Mouse (Mus musculus): ENCODE data around the gene Mrpl48.

Gene Mrpl48

GRCm38 (mm10) chr7:100608130-100608741 lies at the start of gene Mrpl48:
TSS of gene Mrpl48 (minus strand) at chr7:100608301.
- DNase-seq (ENCODE audit: low read depth, low spot score) = peak; percentile 19

- DNase-seq (ENCODE audit: low read depth, low spot score) = no peak
Measured at GRCm38 (mm10) chr7:100656739-100657138, 48.6 kb upstream of the Mrpl48 start.

GRCm38 (mm10) chr7:100654441-100654840 lies 46.3 kb upstream of the Mrpl48 start:
- DNase-seq (ENCODE audit: low read depth, low spot score) = no peak

DNA sequence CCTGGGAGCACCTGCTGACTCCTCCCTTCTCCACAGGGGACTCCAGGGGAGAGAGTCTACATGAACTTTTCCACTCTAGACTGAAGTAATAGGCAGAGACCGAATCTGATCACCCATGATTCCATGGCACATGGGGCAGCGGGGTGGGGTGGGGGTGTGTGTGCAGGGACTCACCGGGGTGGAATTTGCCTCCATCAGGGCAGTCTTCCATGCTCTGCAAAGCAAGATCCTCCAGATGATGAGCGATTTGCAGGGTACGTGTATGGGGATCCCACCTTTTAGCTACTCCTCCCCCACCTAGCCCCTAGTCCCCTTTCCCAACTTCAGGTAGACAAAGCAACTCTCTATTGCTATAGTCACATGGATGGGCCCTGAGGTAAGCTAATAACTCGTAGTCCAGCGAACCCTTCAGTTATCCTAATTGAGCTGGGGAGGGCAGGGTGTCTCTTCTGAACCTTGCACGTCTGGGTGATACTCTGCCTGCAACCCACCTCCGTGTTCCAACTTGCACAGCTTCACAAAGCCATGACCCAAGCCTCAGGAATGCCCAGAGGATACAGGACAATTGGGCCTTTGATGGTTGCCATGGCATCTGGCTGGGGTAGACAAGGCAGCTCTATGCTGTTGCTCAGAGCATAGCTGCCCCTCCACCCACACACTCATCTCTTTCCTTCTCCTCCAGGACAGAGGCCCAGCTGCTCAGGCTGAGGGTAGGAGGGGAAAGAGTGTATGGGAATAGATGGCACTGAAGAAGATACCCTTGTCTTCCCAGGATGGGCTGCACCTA lies 45.6 kb upstream of the Mrpl48 start:
- DNase-seq (ENCODE audit: low read depth, low spot score) = peak; percentile 30

- no peak for DNase-seq (ENCODE audit: low read depth, low spot score)
Measured at GRCm38 (mm10) chr7:100651011-100651410, 42.9 kb upstream of the Mrpl48 start.

GRCm38 (mm10) chr7:100650421-100650820 lies 42.3 kb upstream of the Mrpl48 start:
- no peak for DNase-seq (ENCODE audit: low read depth, low spot score)

DNA sequence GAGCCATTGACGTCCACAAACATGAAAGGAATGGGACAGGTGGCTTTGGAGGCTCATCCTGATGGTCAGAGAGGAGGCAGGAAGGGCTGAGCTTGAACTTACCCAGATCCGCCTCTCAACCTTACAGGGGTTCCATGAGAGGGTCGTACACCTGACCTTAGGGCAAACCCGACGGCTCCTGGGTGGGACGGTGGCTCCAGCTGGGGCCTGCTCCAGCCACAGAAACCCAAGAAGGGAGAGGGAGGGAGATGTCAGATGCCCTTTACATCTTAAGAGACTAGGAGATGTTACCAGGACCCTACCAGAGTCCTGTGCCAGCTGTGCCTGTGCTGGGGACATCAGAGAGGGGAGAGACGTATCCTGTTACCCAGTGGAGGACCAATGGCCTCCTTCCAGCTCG lies 41.7 kb upstream of the Mrpl48 start:
- no peak for DNase-seq (ENCODE audit: low read depth, low spot score)

DNA sequence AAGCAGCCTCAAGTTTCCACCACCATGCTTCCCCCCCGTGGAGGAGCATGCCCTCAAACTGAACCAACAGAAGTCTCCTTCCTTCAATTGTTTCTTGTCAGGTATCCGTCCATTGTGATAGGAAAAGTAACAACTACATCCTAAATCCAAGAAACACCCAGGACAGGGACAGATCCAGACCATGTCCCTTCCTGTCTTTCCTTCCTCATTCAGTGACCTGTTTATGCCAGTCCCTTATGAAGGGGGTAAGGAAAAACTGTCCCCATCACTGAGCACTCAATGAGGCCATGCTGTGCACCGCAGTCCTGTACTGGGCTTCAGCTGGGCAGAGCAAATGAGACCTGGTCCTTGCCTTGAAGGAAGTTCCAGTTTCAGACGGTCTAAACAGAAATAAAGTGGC lies 41.0 kb upstream of the Mrpl48 start:
- DNase-seq (ENCODE audit: low read depth, low spot score) = no peak

GRCm38 (mm10) chr7:100645147-100645546 lies 37.0 kb upstream of the Mrpl48 start:
- DNase-seq (ENCODE audit: low read depth, low spot score) = peak; percentile 41

DNA sequence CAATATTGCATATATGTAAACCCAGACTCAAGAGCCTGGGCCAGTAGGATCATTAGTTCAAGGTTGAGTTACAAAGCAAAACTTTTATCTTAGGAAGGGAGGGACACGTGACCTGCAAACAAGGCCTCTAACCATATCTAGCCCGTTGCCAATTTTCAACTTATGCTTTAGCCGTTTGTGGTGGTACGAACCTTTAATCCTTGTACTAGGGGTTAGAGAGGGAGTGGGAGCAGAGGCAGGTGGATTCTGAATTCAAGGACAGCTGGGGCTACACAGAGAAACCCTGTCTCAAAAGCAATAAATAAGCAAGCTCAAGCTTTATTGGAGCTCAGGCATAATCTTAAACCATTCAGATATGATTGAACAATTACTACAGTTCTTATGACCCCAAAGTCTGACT lies 34.3 kb upstream of the Mrpl48 start:
- DNase-seq (ENCODE audit: low read depth, low spot score) = no peak

DNA sequence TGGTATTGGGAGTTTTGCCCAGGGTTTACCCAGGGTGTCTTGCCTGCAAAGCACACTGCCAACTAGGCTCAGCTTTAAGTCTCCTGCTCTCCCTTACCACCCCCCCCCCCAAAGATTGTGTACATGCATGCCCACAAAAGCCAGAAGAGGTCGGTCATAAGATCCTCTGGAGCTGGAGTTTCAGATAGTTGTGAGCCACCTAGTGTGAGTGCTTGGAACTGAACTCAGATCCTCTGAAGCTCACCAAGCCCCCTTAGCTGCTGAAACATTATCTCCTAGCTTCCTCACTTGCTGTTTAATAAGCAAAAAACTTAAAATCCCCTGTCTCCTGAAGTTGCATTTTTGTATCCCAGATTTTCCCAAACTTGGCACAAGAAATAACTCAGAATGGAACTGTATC lies 29.6 kb upstream of the Mrpl48 start:
- DNase-seq (ENCODE audit: low read depth, low spot score) = peak; percentile 11

GRCm38 (mm10) chr7:100624538-100624937 lies 16.4 kb upstream of the Mrpl48 start:
- no peak for DNase-seq (ENCODE audit: low read depth, low spot score)

DNA sequence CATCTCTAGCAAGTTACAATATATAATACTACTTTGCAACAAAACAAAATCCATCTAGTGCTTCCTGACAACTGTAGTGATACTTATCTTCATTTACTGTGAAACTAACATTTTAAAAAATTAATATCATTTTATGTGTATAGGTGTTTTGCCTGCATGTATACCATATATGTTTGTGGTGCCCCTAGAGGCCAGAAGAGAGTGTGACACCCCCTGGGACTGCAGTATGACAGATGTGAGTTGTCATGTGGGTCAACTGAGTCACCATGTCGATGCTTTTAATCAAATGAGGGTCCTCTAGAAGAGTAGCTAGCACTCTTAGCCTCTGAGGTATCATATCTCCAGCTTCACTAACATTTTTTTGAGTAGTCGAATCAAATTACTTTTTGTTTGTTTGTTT lies 14.2 kb upstream of the Mrpl48 start:
- no peak for DNase-seq (ENCODE audit: low read depth, low spot score)

DNA sequence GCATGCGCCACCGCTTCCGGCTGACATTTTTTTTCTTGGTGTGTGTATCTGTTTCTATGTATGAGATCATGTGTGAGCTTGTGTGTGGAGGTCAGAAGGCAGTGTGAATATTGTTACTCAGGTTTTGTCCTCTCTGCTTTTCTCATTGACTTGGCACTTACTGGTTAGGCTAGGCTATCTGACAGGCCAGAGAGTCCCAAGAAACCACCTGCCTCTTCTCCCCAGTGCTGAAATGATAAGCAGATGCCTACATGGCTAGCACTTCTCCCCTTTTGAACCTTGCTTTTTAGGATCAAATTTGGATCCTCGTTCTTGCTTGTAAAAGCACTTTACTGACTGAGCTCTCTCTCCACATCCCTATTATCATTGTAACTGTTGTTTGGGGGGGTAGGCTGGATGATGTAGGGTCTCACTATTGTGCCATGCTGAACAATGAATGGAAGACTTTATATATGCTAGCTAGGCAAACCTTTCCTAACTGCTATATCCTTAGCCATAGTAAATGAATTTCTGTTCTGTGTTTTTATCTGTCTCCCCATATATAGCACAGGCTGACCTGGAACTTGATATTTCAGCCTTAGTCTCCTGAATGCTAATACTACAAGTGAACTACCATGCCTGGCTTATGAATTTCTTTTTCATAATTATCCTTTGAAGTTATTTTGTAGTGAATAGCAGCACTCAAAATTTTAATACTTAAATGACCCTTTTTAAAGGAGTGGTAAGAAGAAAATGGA lies 8.2 kb upstream of the Mrpl48 start:
- DNase-seq (ENCODE audit: low read depth, low spot score) = no peak

GRCm38 (mm10) chr7:100608910-100609309 lies 809 bp upstream of the Mrpl48 start:
- DNase-seq (ENCODE audit: low read depth, low spot score) = no peak

GRCm38 (mm10) chr7:100607214-100608129 lies 629 bp downstream of the Mrpl48 start, which contains the start of gene Rab6a:
TSS of gene Rab6a (plus strand) at chr7:100607410.
- DNase-seq (ENCODE audit: low read depth, low spot score) = peak; percentile 98

DNA sequence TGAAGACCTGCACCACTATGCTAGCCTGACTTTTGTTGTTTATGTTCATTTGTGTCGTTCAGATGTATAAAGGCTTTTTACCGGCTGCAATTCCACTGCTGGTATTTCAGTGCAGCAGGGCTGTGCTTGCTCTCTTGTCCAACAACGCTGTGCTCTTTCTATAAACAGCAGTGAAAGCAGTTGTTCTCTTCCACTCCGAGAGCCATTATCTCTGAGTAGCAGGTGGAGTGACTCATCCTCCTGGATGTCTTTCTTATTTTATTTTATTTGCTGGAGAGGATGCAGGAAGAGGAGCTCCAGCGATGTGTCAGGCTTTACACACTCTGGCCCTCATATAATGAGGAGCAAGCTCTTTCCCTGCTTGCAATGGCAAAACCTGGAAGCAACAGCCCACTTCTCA lies 7.9 kb downstream of the Mrpl48 start:
- no peak for DNase-seq (ENCODE audit: low read depth, low spot score)

DNA sequence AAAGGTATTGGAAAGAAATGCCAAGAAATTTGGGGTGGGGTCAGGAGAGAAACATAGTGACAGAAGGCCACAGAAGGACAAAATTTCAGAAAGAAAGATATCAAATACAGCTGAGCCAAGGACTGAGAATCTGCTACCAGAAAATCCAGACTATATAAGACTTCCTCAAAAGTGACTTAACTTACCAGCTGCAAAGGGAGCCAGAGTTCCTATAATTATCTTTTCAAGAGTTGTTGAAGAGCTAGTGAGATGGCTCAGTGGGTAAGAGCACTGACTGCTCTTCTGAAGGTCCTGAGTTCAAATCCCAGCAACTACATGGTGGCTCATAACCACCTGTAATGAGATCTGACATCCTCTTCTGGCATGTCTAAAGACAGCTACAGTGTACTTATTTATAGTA lies 14.8 kb downstream of the Mrpl48 start:
- DNase-seq (ENCODE audit: low read depth, low spot score) = no peak

- no peak for DNase-seq (ENCODE audit: low read depth, low spot score)
Measured at GRCm38 (mm10) chr7:100591522-100591852, 16.6 kb downstream of the Mrpl48 start.

DNA sequence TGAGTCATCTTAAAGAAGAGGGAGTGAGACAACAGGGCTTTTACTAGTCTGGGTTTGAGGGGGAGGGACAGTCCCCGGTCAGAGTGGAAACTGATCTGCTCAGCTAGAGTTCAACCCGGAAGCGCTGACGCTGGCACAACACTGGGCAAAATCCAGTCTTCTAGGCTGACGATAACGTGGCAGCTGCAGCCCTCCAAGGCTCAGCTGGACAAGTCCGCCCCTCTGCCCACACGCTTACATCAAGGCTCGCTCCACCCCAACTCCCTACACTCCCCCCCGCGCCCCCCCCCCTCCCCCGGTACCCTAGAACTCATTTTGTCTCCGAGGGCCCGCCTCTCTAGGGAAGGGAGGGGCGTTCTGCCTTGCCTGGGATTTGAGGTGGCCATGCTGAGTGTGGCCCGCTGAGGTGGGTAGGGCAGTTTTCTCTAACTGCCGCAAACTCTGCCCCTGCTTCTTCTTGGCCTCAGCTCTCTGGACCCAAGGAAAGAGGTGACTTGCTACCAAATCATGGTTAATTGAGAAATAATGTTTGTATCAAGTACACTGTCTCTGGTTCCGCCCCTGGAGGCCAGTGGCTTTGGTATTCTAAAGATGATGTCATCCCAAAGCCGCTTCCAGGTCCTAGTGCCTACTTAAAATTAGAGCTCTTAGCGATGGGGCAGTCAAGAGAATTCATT lies 17.1 kb downstream of the Mrpl48 start:
- DNase-seq (ENCODE audit: low read depth, low spot score) = peak; percentile 62

GRCm38 (mm10) chr7:100590504-100590844 lies 17.6 kb downstream of the Mrpl48 start:
- DNase-seq (ENCODE audit: low read depth, low spot score) = no peak

Measured in embryo, embryonic 11.5 days (tissue).